Mouse (Mus musculus): ENCODE results near the gene Sema4d. TPM values are rescaled to one million over a fixed set of nuclear protein-coding genes. Genes with fewer than 3 reads are reported as not detected.
"Not testable (repeated sequence)": the region's sequence is repeated elsewhere in the genome, so short reads cannot be mapped to it uniquely, and the experiment has no call there.

Sema4d gene
- 7.1 and 7.8 TPM in 2 replicates for polyA plus RNA-seq (2015; fragmentation: Nextera tagmentation; extraction: Ambion mirVana)

- Histone ChIP-seq H3K4me3 (replicated peaks) (peak within 1 kb of the TSS; percentile 79), H3K9me3 (no peaks in the 10 kb centered on the region), H3K27me3 (peaks cover 26% of the 10 kb centered on the region), H3K4me2 (replicated peaks) (peak within 1 kb of the TSS; percentile 98), H3K27ac (peak within 1 kb of the TSS; percentile 58; the same call in 1 of the 2 replicates), H3K9ac (replicated peaks) (peak within 1 kb of the TSS; percentile 89), H3K36me3 (no peaks in the 10 kb centered on the region), H3K4me1 (replicated peaks) (peaks cover 17% of the 10 kb centered on the region)
- under 1% methylated on average over 41 of the region's 52 CpGs for whole genome bisulfite sequencing
- ATAC-seq = peak; percentile 76
Observed at GRCm38 (mm10) chr13:51793425-51793891, at the start of gene Sema4d. Gene Sema4d (minus strand): TSS chr13:51793747.

GRCm38 (mm10) chr13:51843298-51843697 lies 49.8 kb upstream of the Sema4d start:
- no peak for ATAC-seq
- Histone ChIP-seq H3K4me3 (replicated peaks) (no peak overlapping the region), H3K36me3 (no peaks in the 10 kb centered on the region), H3K4me1 (replicated peaks) (peaks cover 60% of the 10 kb centered on the region), H3K4me2 (replicated peaks) (no peak overlapping the region), H3K27ac (no peak overlapping the region), H3K9ac (replicated peaks) (no peak overlapping the region), H3K27me3 (peaks cover 60% of the 10 kb centered on the region), H3K9me3 (no peaks in the 10 kb centered on the region)
- WGBS = 65% methylated on average over 4 of the region's 4 CpGs

GRCm38 (mm10) chr13:51842773-51843172 lies 49.2 kb upstream of the Sema4d start:
- ATAC-seq = no peak
- WGBS = 4% methylated on average over 12 of the region's 12 CpGs
- H3K9me3 ChIP-seq = no peaks in the 10 kb centered on the region
- H3K4me2 ChIP-seq (replicated peaks) = peak overlapping the region; percentile 25; the same call in 1 of the 2 replicates
- peaks cover 55% of the 10 kb centered on the region for H3K4me1 ChIP-seq (replicated peaks)
- H3K27ac ChIP-seq = no peak overlapping the region
- no peaks in the 10 kb centered on the region for H3K36me3 ChIP-seq
- peak overlapping the region; percentile 7; the same call in 1 of the 2 replicates for H3K9ac ChIP-seq (replicated peaks)
- H3K27me3 ChIP-seq = peaks cover 66% of the 10 kb centered on the region
- H3K4me3 ChIP-seq (replicated peaks) = no peak overlapping the region

GRCm38 (mm10) chr13:51842191-51842590 lies 48.6 kb upstream of the Sema4d start:
- Histone ChIP-seq H3K27ac (peak overlapping the region; percentile 51; the same call in 1 of the 2 replicates), H3K36me3 (no peaks in the 10 kb centered on the region), H3K4me3 (replicated peaks) (no peak overlapping the region), H3K9me3 (no peaks in the 10 kb centered on the region), H3K9ac (replicated peaks) (peak overlapping the region; percentile 7; the same call in 1 of the 2 replicates), H3K4me2 (replicated peaks) (peak overlapping the region; percentile 28), H3K4me1 (replicated peaks) (peaks cover 49% of the 10 kb centered on the region), H3K27me3 (peaks cover 70% of the 10 kb centered on the region)
- ATAC-seq = no peak
- 2% methylated on average over 5 of the region's 5 CpGs for WGBS

GRCm38 (mm10) chr13:51841541-51842115 lies 48.1 kb upstream of the Sema4d start:
- Histone ChIP-seq H3K9me3 (no peaks in the 10 kb centered on the region), H3K27ac (peak overlapping the region; percentile 51), H3K36me3 (no peaks in the 10 kb centered on the region), H3K4me2 (replicated peaks) (peak overlapping the region; percentile 28), H3K4me1 (replicated peaks) (peaks cover 43% of the 10 kb centered on the region), H3K9ac (replicated peaks) (peak overlapping the region; percentile 10; the same call in 1 of the 2 replicates), H3K4me3 (replicated peaks) (no peak overlapping the region), H3K27me3 (peaks cover 76% of the 10 kb centered on the region)
- WGBS = 4% methylated on average over 12 of the region's 12 CpGs
- no peak for ATAC-seq

- H3K36me3 ChIP-seq = no peaks in the 10 kb centered on the region
- H3K9ac ChIP-seq (replicated peaks) = no peak overlapping the region
- no peak for ATAC-seq
- no peak overlapping the region for H3K27ac ChIP-seq
- peaks cover 39% of the 10 kb centered on the region for H3K4me1 ChIP-seq (replicated peaks)
- no peak overlapping the region for H3K4me2 ChIP-seq (replicated peaks)
- H3K4me3 ChIP-seq (replicated peaks) = no peak overlapping the region
- no peaks in the 10 kb centered on the region for H3K9me3 ChIP-seq
- 38% methylated on average over 6 of the region's 6 CpGs for WGBS
- peaks cover 80% of the 10 kb centered on the region for H3K27me3 ChIP-seq
Observed at GRCm38 (mm10) chr13:51840702-51841101, 47.2 kb upstream of the Sema4d start.

- H3K36me3 ChIP-seq = no peaks in the 10 kb centered on the region
- no peak for ATAC-seq
- H3K27me3 ChIP-seq = peaks cover 85% of the 10 kb centered on the region
- H3K9me3 ChIP-seq = no peaks in the 10 kb centered on the region
- no peak overlapping the region for H3K4me3 ChIP-seq (replicated peaks)
- WGBS = 22% methylated on average over 8 of the region's 8 CpGs
- no peak overlapping the region for H3K27ac ChIP-seq
- no peak overlapping the region for H3K4me2 ChIP-seq (replicated peaks)
- peaks cover 29% of the 10 kb centered on the region for H3K4me1 ChIP-seq (replicated peaks)
- H3K9ac ChIP-seq (replicated peaks) = no peak overlapping the region
Observed at GRCm38 (mm10) chr13:51839250-51840026, 45.9 kb upstream of the Sema4d start.

- H3K36me3 ChIP-seq = no peaks in the 10 kb centered on the region
- peaks cover 23% of the 10 kb centered on the region for H3K4me1 ChIP-seq (replicated peaks)
- no peak overlapping the region for H3K27ac ChIP-seq
- H3K4me3 ChIP-seq (replicated peaks) = no peak overlapping the region
- H3K4me2 ChIP-seq (replicated peaks) = no peak overlapping the region
- peaks cover 66% of the 10 kb centered on the region for H3K27me3 ChIP-seq
- WGBS = 65% methylated on average over 5 of the region's 5 CpGs
- no peak for ATAC-seq
- H3K9ac ChIP-seq (replicated peaks) = no peak overlapping the region
- H3K9me3 ChIP-seq = no peaks in the 10 kb centered on the region
Observed at GRCm38 (mm10) chr13:51837402-51837801, 43.9 kb upstream of the Sema4d start.

- not testable (repeated sequence) for H3K4me2 ChIP-seq (replicated peaks); H3K4me3 ChIP-seq (replicated peaks); H3K9me3 ChIP-seq; H3K4me1 ChIP-seq (replicated peaks); H3K36me3 ChIP-seq; H3K9ac ChIP-seq (replicated peaks); ATAC-seq; H3K27ac ChIP-seq
- peaks cover 44% of the 10 kb centered on the region for H3K27me3 ChIP-seq
- WGBS = 85% methylated on average over 4 of the region's 4 CpGs
Observed at GRCm38 (mm10) chr13:51835208-51835607, 41.7 kb upstream of the Sema4d start.

- H3K4me1 ChIP-seq (replicated peaks) = peaks cover 4% of the 10 kb centered on the region; the same call in 1 of the 2 replicates
- H3K36me3 ChIP-seq = no peaks in the 10 kb centered on the region
- WGBS = 75% methylated on average over 2 of the region's 2 CpGs
Observed at GRCm38 (mm10) chr13:51834520-51834919, 41.0 kb upstream of the Sema4d start.

GRCm38 (mm10) chr13:51834024-51834423 lies 40.5 kb upstream of the Sema4d start:
- H3K9me3 ChIP-seq; H3K4me2 ChIP-seq (replicated peaks); H3K4me3 ChIP-seq (replicated peaks); H3K27ac ChIP-seq; H3K4me1 ChIP-seq (replicated peaks); H3K36me3 ChIP-seq; ATAC-seq; H3K9ac ChIP-seq (replicated peaks): not testable (repeated sequence)
- H3K27me3 ChIP-seq = peaks cover 35% of the 10 kb centered on the region
- 71% methylated on average over 8 of the region's 8 CpGs for WGBS

More at GRCm38 (mm10) chr13:51834520-51834919, 41.0 kb upstream of the Sema4d start:
- Histone ChIP-seq H3K27ac (no peak overlapping the region), H3K9ac (replicated peaks) (no peak overlapping the region), H3K4me3 (replicated peaks) (no peak overlapping the region), H3K27me3 (peaks cover 40% of the 10 kb centered on the region), H3K9me3 (no peaks in the 10 kb centered on the region), H3K4me2 (replicated peaks) (no peak overlapping the region)
- ATAC-seq = no peak

- no peak overlapping the region for H3K9ac ChIP-seq (replicated peaks)
- H3K9me3 ChIP-seq = no peaks in the 10 kb centered on the region
- H3K36me3 ChIP-seq = no peaks in the 10 kb centered on the region
- ATAC-seq = 0 out of 2 replicates have a peak, but pooled peaks have one; percentile 45
- peaks cover 4% of the 10 kb centered on the region; the same call in 1 of the 2 replicates for H3K4me1 ChIP-seq (replicated peaks)
- peaks cover 31% of the 10 kb centered on the region for H3K27me3 ChIP-seq
- no peak overlapping the region for H3K27ac ChIP-seq
- 50% methylated on average over 2 of the region's 2 CpGs for WGBS
- H3K4me2 ChIP-seq (replicated peaks) = no peak overlapping the region
- H3K4me3 ChIP-seq (replicated peaks) = no peak overlapping the region
Observed at GRCm38 (mm10) chr13:51833611-51834010, 40.1 kb upstream of the Sema4d start.

All from midbrain, embryonic 13.5 days (tissue).